Mouse (Mus musculus) embryonic fibroblast, embryonic 13.5 days (primary cell): Measurements from ENCODE around the gene Sirpb1a. TPM values are rescaled to one million over a fixed set of nuclear protein-coding genes. Genes with fewer than 3 reads are reported as not detected.

ENCODE experiments used
- H3K27ac ChIP-seq: 2 replicates; pipeline ENCODE4 v1.5.1; 2012; ENCODE audit warnings: low read length, control low read depth, inconsistent platforms; ENCODE audit not compliant: insufficient read depth
- H3K4me1 ChIP-seq: 2 replicates; pipeline ENCODE4 v1.6.1; 2011; ENCODE audit warnings: low read length; ENCODE audit not compliant: control insufficient read depth, insufficient read depth
- H3K4me3 ChIP-seq: 2 replicates; pipeline ENCODE4 v1.5.1; 2011; ENCODE audit warnings: mild to moderate bottlenecking, control low read depth, low read length; ENCODE audit not compliant: insufficient read depth
- CTCF ChIP-seq: IDR thresholded peaks from 2 replicates; pipeline ENCODE4 v1.5.1; 2011; ENCODE audit warnings: mild to moderate bottlenecking, control low read depth, low read length, moderate library complexity, borderline replicate concordance; ENCODE audit not compliant: insufficient read depth
- POLR2A ChIP-seq: IDR thresholded peaks from 2 replicates; pipeline ENCODE4 v1.6.1; 2011; ENCODE audit warnings: low read depth, mild to moderate bottlenecking, control low read depth, low read length, moderate library complexity
- polyA plus RNA-seq: library from polyadenylated mRNA; stranded (reverse); fragments of >200 nt; gene quantifications from 2 replicates; pipeline ENCODE4 v1.2.4, GENCODE M21; 2011; ENCODE audit warnings: low read depth; ENCODE audit not compliant: missing spikeins, insufficient read length

Sirpb1a gene
- polyA plus RNA-seq, 1 experiment = not detected

DNA sequence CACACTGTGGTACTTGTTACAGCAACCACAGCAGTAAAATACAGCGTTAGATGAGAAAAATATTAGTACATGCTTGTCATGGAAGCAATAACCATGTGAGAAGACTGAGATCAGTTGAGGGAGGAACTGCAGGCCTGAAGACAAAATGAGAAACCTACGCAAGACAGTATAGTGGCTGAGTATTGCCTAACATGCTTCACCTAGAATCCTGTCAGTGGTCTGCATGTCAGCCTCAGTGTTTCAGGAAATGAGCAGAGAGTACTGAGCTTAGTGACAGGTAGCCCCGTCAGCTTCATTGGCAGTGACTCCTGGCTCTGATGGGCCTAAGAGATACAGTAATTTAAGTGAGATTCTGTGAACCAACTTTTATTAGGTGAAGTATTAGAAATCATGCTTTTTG is 94.8 kb downstream of the Sirpb1a start:
- H3K4me1 ChIP-seq = no peaks in the 10 kb centered on the region
- no peak overlapping the region for H3K27ac ChIP-seq
- TF ChIP-seq CTCF (no peak), POLR2A (no peak)
- H3K4me3 ChIP-seq = no peak overlapping the region

GRCm38 (mm10) chr3:15329549-15329948 is 96.8 kb downstream of the Sirpb1a start:
- Histone ChIP-seq H3K27ac (no peak overlapping the region), H3K4me3 (no peak overlapping the region), H3K4me1 (no peaks in the 10 kb centered on the region)
- no peak for TF ChIP-seq CTCF
- no peak for TF ChIP-seq POLR2A

Other genes starting within 250 kb of the Sirpb1a start
- not detected in 2 replicates for gene Gm9733, start 94.2 kb downstream of the Sirpb1a start, polyA plus RNA-seq
- not detected in 2 replicates for gene Sirpb1b, start 148.5 kb upstream of the Sirpb1a start, polyA plus RNA-seq